Mouse (Mus musculus): Measurements from ENCODE around the gene Slc6a16. TPM values are rescaled to one million over a fixed set of nuclear protein-coding genes. Genes with fewer than 3 reads are reported as not detected.
"Not testable (repeated sequence)": the region's sequence is repeated elsewhere in the genome, so short reads cannot be mapped to it uniquely, and the experiment has no call there.

Gene Slc6a16
- polyA plus RNA-seq, 1 experiment, result 0.63 TPM

DNA sequence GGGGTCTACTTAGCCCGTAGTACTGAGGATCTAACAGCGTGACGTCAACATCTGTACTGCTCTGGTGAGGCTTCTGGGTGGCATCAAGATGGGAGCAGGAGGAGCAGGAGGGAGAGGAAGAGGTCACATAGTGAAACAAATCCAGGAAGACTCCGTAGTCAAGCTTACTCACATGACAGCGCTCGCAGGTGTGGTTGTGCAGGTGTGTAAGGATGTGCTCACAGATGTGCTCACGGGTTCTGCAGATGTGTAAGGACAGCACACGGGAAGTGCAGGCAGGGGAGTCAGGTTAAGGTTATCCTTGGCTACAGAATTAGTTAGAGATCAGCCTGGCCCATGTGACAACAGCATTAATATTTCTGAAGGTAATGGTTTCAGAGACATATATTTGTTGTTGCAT, 12.9 kb downstream of the Slc6a16 start:
- no peaks in the 10 kb centered on the region for H3K27me3 ChIP-seq (ENCODE audit: control insufficient read depth, insufficient read depth, low read length, poor library complexity, severe bottlenecking)
- H3K9ac ChIP-seq (ENCODE audit: low read depth, poor library complexity, severe bottlenecking), result no peak overlapping the region
- TF ChIP-seq POLR2A (IDR thresholded peaks at IDR 0.05; ENCODE audit: insufficient read depth, low read length), result no peak
- no peak overlapping the region for H3K27ac ChIP-seq (ENCODE audit: insufficient read depth, low read length)
- no peak overlapping the region for H3K4me3 ChIP-seq (ENCODE audit: low read depth, low read length)
- H3K4me1 ChIP-seq (ENCODE audit: control insufficient read depth, insufficient read depth, low read length), result no peaks in the 10 kb centered on the region
- H3K36me3 ChIP-seq (ENCODE audit: control insufficient read depth, insufficient read depth, low read length, poor library complexity, severe bottlenecking), result no peaks in the 10 kb centered on the region
- no peaks in the 10 kb centered on the region for H3K9me3 ChIP-seq (replicated peaks; ENCODE audit: control insufficient read depth, insufficient read depth, low read length, poor library complexity, severe bottlenecking)

DNA sequence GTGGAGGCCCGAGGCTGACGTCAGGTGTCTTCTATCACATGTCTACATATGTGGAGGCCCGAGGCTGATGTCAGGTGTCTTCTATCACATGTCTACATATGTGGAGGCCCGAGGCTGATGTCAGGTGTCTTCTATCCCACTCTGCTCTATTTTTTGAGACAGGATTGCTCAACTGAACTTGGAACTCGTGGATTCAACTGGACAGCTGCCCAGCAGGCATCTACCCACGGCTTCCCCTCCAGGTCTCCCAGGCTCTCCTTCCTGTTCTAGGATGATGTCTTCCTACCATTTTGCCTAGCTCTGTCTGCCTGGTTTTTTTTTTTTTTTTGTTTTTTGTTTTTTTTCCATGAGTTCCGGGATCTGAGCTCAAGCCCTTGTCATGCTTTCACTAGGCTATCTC, 14.9 kb downstream of the Slc6a16 start:
- not testable (repeated sequence) for H3K9me3 ChIP-seq (replicated peaks; ENCODE audit: control insufficient read depth, insufficient read depth, low read length, poor library complexity, severe bottlenecking); H3K9ac ChIP-seq (ENCODE audit: low read depth, poor library complexity, severe bottlenecking); H3K4me1 ChIP-seq (ENCODE audit: control insufficient read depth, insufficient read depth, low read length); H3K36me3 ChIP-seq (ENCODE audit: control insufficient read depth, insufficient read depth, low read length, poor library complexity, severe bottlenecking); H3K27me3 ChIP-seq (ENCODE audit: control insufficient read depth, insufficient read depth, low read length, poor library complexity, severe bottlenecking); H3K27ac ChIP-seq (ENCODE audit: insufficient read depth, low read length); H3K4me3 ChIP-seq (ENCODE audit: low read depth, low read length)

GRCm38 (mm10) chr7:45257063-45257840, 16.4 kb downstream of the Slc6a16 start:
- H3K36me3 ChIP-seq (ENCODE audit: control insufficient read depth, insufficient read depth, low read length, poor library complexity, severe bottlenecking), result no peaks in the 10 kb centered on the region
- no peaks in the 10 kb centered on the region for H3K4me1 ChIP-seq (ENCODE audit: control insufficient read depth, insufficient read depth, low read length)
- H3K9me3 ChIP-seq (replicated peaks; ENCODE audit: control insufficient read depth, insufficient read depth, low read length, poor library complexity, severe bottlenecking), result no peaks in the 10 kb centered on the region
- no peaks in the 10 kb centered on the region for H3K27me3 ChIP-seq (ENCODE audit: control insufficient read depth, insufficient read depth, low read length, poor library complexity, severe bottlenecking)
- no peak overlapping the region for H3K9ac ChIP-seq (ENCODE audit: low read depth, poor library complexity, severe bottlenecking)
- no peak overlapping the region for H3K4me3 ChIP-seq (ENCODE audit: low read depth, low read length)
- no peak overlapping the region for H3K27ac ChIP-seq (ENCODE audit: insufficient read depth, low read length)
- TF ChIP-seq CTCF (IDR thresholded peaks at IDR 0.05; ENCODE audit: low read depth, low read length), result no peak
- TF ChIP-seq POLR2A (IDR thresholded peaks at IDR 0.05; ENCODE audit: insufficient read depth, low read length), result no peak
- TF ChIP-seq EP300 (IDR thresholded peaks at IDR 0.05; ENCODE audit: insufficient read depth, low read depth, low read length), result no peak

DNA sequence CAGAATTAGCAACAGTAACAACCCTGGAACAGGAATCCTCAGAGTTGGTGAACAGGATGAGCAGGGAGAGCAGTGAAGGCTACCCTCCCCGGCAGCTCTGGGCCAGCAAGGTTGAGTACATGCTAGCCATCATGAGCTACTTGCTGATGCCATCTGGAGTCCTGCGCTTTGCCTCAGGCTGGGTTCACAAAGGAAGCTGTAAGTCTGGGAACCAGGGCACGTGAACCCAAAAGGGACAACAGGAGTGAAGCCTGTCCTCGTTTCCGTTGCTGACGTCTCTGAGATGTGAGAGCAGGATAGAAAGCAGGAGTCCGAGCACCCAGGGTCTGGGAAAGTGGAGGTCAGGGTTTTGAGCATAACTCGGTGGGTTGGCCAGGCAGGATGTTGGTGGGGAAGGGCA, 18.4 kb downstream of the Slc6a16 start:
- TF ChIP-seq CTCF (IDR thresholded peaks at IDR 0.05; ENCODE audit: low read depth, low read length), result no peak
- no peak for TF ChIP-seq POLR2A (IDR thresholded peaks at IDR 0.05; ENCODE audit: insufficient read depth, low read length)
- TF ChIP-seq EP300 (IDR thresholded peaks at IDR 0.05; ENCODE audit: insufficient read depth, low read depth, low read length), result no peak
- Histone ChIP-seq H3K9ac (ENCODE audit: low read depth, poor library complexity, severe bottlenecking) (no peak overlapping the region), H3K4me1 (ENCODE audit: control insufficient read depth, insufficient read depth, low read length) (no peaks in the 10 kb centered on the region)

GRCm38 (mm10) chr7:45262266-45262665, 21.4 kb downstream of the Slc6a16 start:
- TF ChIP-seq EP300 (IDR thresholded peaks at IDR 0.05; ENCODE audit: insufficient read depth, low read depth, low read length), result no peak
- TF ChIP-seq CTCF (IDR thresholded peaks at IDR 0.05; ENCODE audit: low read depth, low read length), result no peak
- no peak for TF ChIP-seq POLR2A (IDR thresholded peaks at IDR 0.05; ENCODE audit: insufficient read depth, low read length)
- no peaks in the 10 kb centered on the region for H3K36me3 ChIP-seq (ENCODE audit: control insufficient read depth, insufficient read depth, low read length, poor library complexity, severe bottlenecking)
- H3K27me3 ChIP-seq (ENCODE audit: control insufficient read depth, insufficient read depth, low read length, poor library complexity, severe bottlenecking), result no peaks in the 10 kb centered on the region
- no peaks in the 10 kb centered on the region for H3K4me1 ChIP-seq (ENCODE audit: control insufficient read depth, insufficient read depth, low read length)
- no peak overlapping the region for H3K4me3 ChIP-seq (ENCODE audit: low read depth, low read length)
- H3K27ac ChIP-seq (ENCODE audit: insufficient read depth, low read length), result no peak overlapping the region
- no peaks in the 10 kb centered on the region for H3K9me3 ChIP-seq (replicated peaks; ENCODE audit: control insufficient read depth, insufficient read depth, low read length, poor library complexity, severe bottlenecking)
- H3K9ac ChIP-seq (ENCODE audit: low read depth, poor library complexity, severe bottlenecking), result no peak overlapping the region

More for the DNA sequence above, 18.4 kb downstream of the Slc6a16 start:
- H3K36me3 ChIP-seq (ENCODE audit: control insufficient read depth, insufficient read depth, low read length, poor library complexity, severe bottlenecking), result no peaks in the 10 kb centered on the region
- no peaks in the 10 kb centered on the region for H3K9me3 ChIP-seq (replicated peaks; ENCODE audit: control insufficient read depth, insufficient read depth, low read length, poor library complexity, severe bottlenecking)
- H3K27ac ChIP-seq (ENCODE audit: insufficient read depth, low read length), result no peak overlapping the region
- no peak overlapping the region for H3K4me3 ChIP-seq (ENCODE audit: low read depth, low read length)
- H3K27me3 ChIP-seq (ENCODE audit: control insufficient read depth, insufficient read depth, low read length, poor library complexity, severe bottlenecking), result no peaks in the 10 kb centered on the region

DNA sequence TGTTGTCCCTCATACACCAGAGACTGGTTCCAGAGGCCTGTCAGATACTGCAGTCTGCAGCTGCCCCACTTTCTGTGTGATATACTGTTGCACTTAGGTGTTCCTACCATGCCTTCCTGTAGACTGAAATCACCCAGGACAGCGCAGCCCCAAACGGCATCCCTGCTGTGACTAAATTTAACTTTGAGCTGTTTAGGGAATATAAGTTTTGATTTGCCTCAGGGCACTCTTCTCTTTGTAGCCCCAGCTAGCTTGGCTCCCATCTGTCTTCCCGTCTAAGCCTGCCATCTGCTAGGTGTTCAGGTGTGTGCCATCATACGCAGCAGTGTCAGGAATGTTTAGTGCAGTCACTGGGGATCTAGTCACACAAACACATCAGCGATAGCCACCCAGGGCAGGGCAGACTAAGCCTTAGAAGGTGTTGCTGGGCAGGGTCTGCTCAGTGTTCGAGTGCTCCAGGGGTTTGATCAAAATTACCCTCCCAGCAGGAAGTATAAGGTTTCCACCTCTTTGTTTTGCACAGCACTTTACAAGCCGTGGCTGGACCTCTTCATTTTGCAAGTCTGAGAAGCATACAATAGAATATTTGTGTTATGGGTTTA, 22.2 kb downstream of the Slc6a16 start:
- H3K36me3 ChIP-seq (ENCODE audit: control insufficient read depth, insufficient read depth, low read length, poor library complexity, severe bottlenecking), result no peaks in the 10 kb centered on the region
- H3K27ac ChIP-seq (ENCODE audit: insufficient read depth, low read length), result no peak overlapping the region
- no peaks in the 10 kb centered on the region for H3K4me1 ChIP-seq (ENCODE audit: control insufficient read depth, insufficient read depth, low read length)
- no peak overlapping the region for H3K9ac ChIP-seq (ENCODE audit: low read depth, poor library complexity, severe bottlenecking)
- no peaks in the 10 kb centered on the region for H3K27me3 ChIP-seq (ENCODE audit: control insufficient read depth, insufficient read depth, low read length, poor library complexity, severe bottlenecking)
- H3K9me3 ChIP-seq (replicated peaks; ENCODE audit: control insufficient read depth, insufficient read depth, low read length, poor library complexity, severe bottlenecking), result no peaks in the 10 kb centered on the region
- TF ChIP-seq CTCF (IDR thresholded peaks at IDR 0.05; ENCODE audit: low read depth, low read length) (no peak), EP300 (IDR thresholded peaks at IDR 0.05; ENCODE audit: insufficient read depth, low read depth, low read length) (no peak), POLR2A (IDR thresholded peaks at IDR 0.05; ENCODE audit: insufficient read depth, low read length) (no peak)
- H3K4me3 ChIP-seq (ENCODE audit: low read depth, low read length), result no peak overlapping the region

Data from ES-Bruce4 (cell line).